Mouse (Mus musculus) olfactory bulb, adult 2 months (tissue): ENCODE measurements at regions not wholly inside any gene's neighbourhood (a gene's known extent, or its start where the extent isn't known, plus 50 kb on each side); places are given as distances from the start of the nearest gene placed in this dataset.

Experiments
- CTCF ChIP-seq: fragments of 200-500 bp; IDR thresholded peaks from 2 replicates; pipeline ENCODE4 v1.5.1; 2012; ENCODE audit warnings: low read depth, mild to moderate bottlenecking, low read length, moderate library complexity; ENCODE audit not compliant: insufficient read depth
- POLR2A ChIP-seq: fragments of 200-500 bp; IDR thresholded peaks from 2 replicates; pipeline ENCODE4 v1.6.1; 2012; ENCODE audit warnings: mild to moderate bottlenecking, low read depth, low read length, moderate library complexity; ENCODE audit not compliant: insufficient read depth

DNA sequence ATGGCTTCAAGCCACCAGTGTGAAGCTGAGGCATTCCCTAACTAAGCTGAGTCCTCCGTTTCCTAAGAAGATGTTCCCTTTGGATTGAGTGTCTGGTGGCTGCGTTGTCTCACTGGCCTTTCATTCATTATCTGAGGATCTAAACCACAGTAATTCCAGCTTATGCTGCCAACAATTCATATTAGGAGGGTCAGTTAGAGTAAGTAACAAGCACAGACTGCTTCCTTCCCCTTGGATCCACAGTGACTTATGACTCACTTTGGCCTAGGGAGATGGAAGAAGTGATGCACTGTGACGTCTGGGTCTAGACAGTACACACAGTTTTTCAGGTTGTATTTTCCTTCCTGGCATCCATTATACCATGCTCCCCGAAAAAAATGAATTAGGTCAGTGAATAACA lies 57.8 kb upstream of the Npy start:
- TF ChIP-seq CTCF (no peak), POLR2A (no peak)
